Mouse (Mus musculus): Measurements from ENCODE around the gene 1110032A03Rik.

- TF ChIP-seq CTCF (IDR thresholded peaks at IDR 0.05; ENCODE audit: low read depth, low read length), result no peak
- no peak for TF ChIP-seq GATA1 (IDR thresholded peaks at IDR 0.05; ENCODE audit: borderline replicate concordance, low read length)
- TF ChIP-seq TAL1 (conservative IDR thresholded peaks at IDR 0.05; ENCODE audit: low read depth, low read length), result no peak
- no peak for TF ChIP-seq GATA2 (IDR thresholded peaks at IDR 0.05; ENCODE audit: borderline replicate concordance, low read depth, low read length)
These were observed 7.7 kb downstream of the 1110032A03Rik start for GRCm38 (mm10) chr9:50767531-50768106.
